Mouse (Mus musculus): ENCODE results near the gene Tnfsfm13. TPM values are rescaled to one million over a fixed set of nuclear protein-coding genes. Genes with fewer than 3 reads are reported as not detected.

The Tnfsfm13 gene
- polyA plus RNA-seq, 1 experiment from 2014 or later = 1.5 TPM

GRCm38 (mm10) chr11:69664841-69665240 is 31.1 kb downstream of the Tnfsfm13 start:
- peaks cover 13% of the 10 kb centered on the region for H3K4me1 ChIP-seq (ENCODE audit: control insufficient read depth, insufficient read depth, low read length)
- no peaks in the 10 kb centered on the region for H3K27me3 ChIP-seq (ENCODE audit: control insufficient read depth, insufficient read depth, low read length)
- no peak for ATAC-seq (ENCODE audit: insufficient read depth, low FRiP score, low TSS enrichment)
- 95% methylated on average over 7 of the region's 7 CpGs for WGBS
- no peaks in the 10 kb centered on the region for H3K9me3 ChIP-seq (ENCODE audit: control insufficient read depth, low read length)
- H3K4me3 ChIP-seq (ENCODE audit: low read depth, low read length) = no peak overlapping the region
- H3K4me2 ChIP-seq (ENCODE audit: low read depth) = no peak overlapping the region
- DNase-seq (ENCODE audit: low spot score) = no peak
- H3K9ac ChIP-seq (ENCODE audit: low read length) = no peak overlapping the region
- peaks cover 30% of the 10 kb centered on the region for H3K36me3 ChIP-seq (ENCODE audit: control insufficient read depth, insufficient read depth, low read length)
- no peak overlapping the region for H3K27ac ChIP-seq (ENCODE audit: low read depth, low read length)

GRCm38 (mm10) chr11:69663795-69664194 is 32.1 kb downstream of the Tnfsfm13 start:
- Histone ChIP-seq H3K36me3 (ENCODE audit: control insufficient read depth, insufficient read depth, low read length) (peaks cover 21% of the 10 kb centered on the region), H3K9me3 (ENCODE audit: control insufficient read depth, low read length) (no peaks in the 10 kb centered on the region), H3K27ac (ENCODE audit: low read depth, low read length) (no peak overlapping the region), H3K27me3 (ENCODE audit: control insufficient read depth, insufficient read depth, low read length) (no peaks in the 10 kb centered on the region), H3K9ac (ENCODE audit: low read length) (no peak overlapping the region), H3K4me2 (ENCODE audit: low read depth) (no peak overlapping the region), H3K4me3 (ENCODE audit: low read depth, low read length) (no peak overlapping the region), H3K4me1 (ENCODE audit: control insufficient read depth, insufficient read depth, low read length) (peaks cover 8% of the 10 kb centered on the region; the same call in 1 of the 2 replicates)
- DNase-seq (ENCODE audit: low spot score) (no peak), ATAC-seq (ENCODE audit: insufficient read depth, low FRiP score, low TSS enrichment) (no peak)
- WGBS = 84% methylated on average over 6 of the region's 6 CpGs

GRCm38 (mm10) chr11:69662967-69663671 is 32.8 kb downstream of the Tnfsfm13 start:
- DNase-seq (ENCODE audit: low spot score) (no peak), ATAC-seq (ENCODE audit: insufficient read depth, low FRiP score, low TSS enrichment) (peak; percentile 13; the same call in 1 of the 2 replicates)
- Histone ChIP-seq H3K27ac (ENCODE audit: low read depth, low read length) (peak overlapping the region; percentile 92), H3K9me3 (ENCODE audit: control insufficient read depth, low read length) (no peaks in the 10 kb centered on the region), H3K36me3 (ENCODE audit: control insufficient read depth, insufficient read depth, low read length) (peaks cover 17% of the 10 kb centered on the region), H3K4me2 (ENCODE audit: low read depth) (peak overlapping the region; percentile 49), H3K4me1 (ENCODE audit: control insufficient read depth, insufficient read depth, low read length) (peaks cover 8% of the 10 kb centered on the region; the same call in 1 of the 2 replicates), H3K27me3 (ENCODE audit: control insufficient read depth, insufficient read depth, low read length) (no peaks in the 10 kb centered on the region), H3K4me3 (ENCODE audit: low read depth, low read length) (peak overlapping the region; percentile 54), H3K9ac (ENCODE audit: low read length) (peak overlapping the region; percentile 65)
- 70% methylated on average over 13 of the region's 13 CpGs for WGBS

GRCm38 (mm10) chr11:69662213-69662966 is 33.5 kb downstream of the Tnfsfm13 start, which contains the start of gene Mpdu1:
TSS of gene Mpdu1 (minus strand) at chr11:69662642.
- Histone ChIP-seq H3K4me3 (ENCODE audit: low read depth, low read length) (peak within 1 kb of the TSS; percentile 54), H3K9me3 (ENCODE audit: control insufficient read depth, low read length) (no peaks in the 10 kb centered on the region), H3K4me2 (ENCODE audit: low read depth) (peak within 1 kb of the TSS; percentile 49), H3K36me3 (ENCODE audit: control insufficient read depth, insufficient read depth, low read length) (peaks cover 10% of the 10 kb centered on the region), H3K9ac (ENCODE audit: low read length) (peak within 1 kb of the TSS; percentile 65), H3K4me1 (ENCODE audit: control insufficient read depth, insufficient read depth, low read length) (peaks cover 8% of the 10 kb centered on the region; the same call in 1 of the 2 replicates), H3K27ac (ENCODE audit: low read depth, low read length) (peak within 1 kb of the TSS; percentile 92), H3K27me3 (ENCODE audit: control insufficient read depth, insufficient read depth, low read length) (no peaks in the 10 kb centered on the region)
- WGBS = under 1% methylated on average over 48 of the region's 48 CpGs
- ATAC-seq (ENCODE audit: insufficient read depth, low FRiP score, low TSS enrichment) (peak; percentile 92), DNase-seq (ENCODE audit: low spot score) (peak; percentile 98)

GRCm38 (mm10) chr11:69661221-69661881 is 34.5 kb downstream of the Tnfsfm13 start:
- 83% methylated on average over 3 of the region's 3 CpGs for WGBS
- no peak for ATAC-seq (ENCODE audit: insufficient read depth, low FRiP score, low TSS enrichment)
- H3K4me3 ChIP-seq (ENCODE audit: low read depth, low read length) = peak overlapping the region; percentile 54
- H3K9me3 ChIP-seq (ENCODE audit: control insufficient read depth, low read length) = no peaks in the 10 kb centered on the region
- H3K4me1 ChIP-seq (ENCODE audit: control insufficient read depth, insufficient read depth, low read length) = peaks cover 8% of the 10 kb centered on the region; the same call in 1 of the 2 replicates
- peaks cover 15% of the 10 kb centered on the region for H3K36me3 ChIP-seq (ENCODE audit: control insufficient read depth, insufficient read depth, low read length)
- H3K27me3 ChIP-seq (ENCODE audit: control insufficient read depth, insufficient read depth, low read length) = no peaks in the 10 kb centered on the region
- peak overlapping the region; percentile 49 for H3K4me2 ChIP-seq (ENCODE audit: low read depth)
- no peak overlapping the region for H3K27ac ChIP-seq (ENCODE audit: low read depth, low read length)
- H3K9ac ChIP-seq (ENCODE audit: low read length) = peak overlapping the region; percentile 65; the same call in 1 of the 2 replicates
- DNase-seq (ENCODE audit: low spot score) = no peak

GRCm38 (mm10) chr11:69657462-69657881 is 38.4 kb downstream of the Tnfsfm13 start:
- Histone ChIP-seq H3K9me3 (ENCODE audit: control insufficient read depth, low read length) (no peaks in the 10 kb centered on the region), H3K4me1 (ENCODE audit: control insufficient read depth, insufficient read depth, low read length) (peaks cover 4% of the 10 kb centered on the region; the same call in 1 of the 2 replicates), H3K4me2 (ENCODE audit: low read depth) (no peak overlapping the region), H3K27me3 (ENCODE audit: control insufficient read depth, insufficient read depth, low read length) (no peaks in the 10 kb centered on the region), H3K27ac (ENCODE audit: low read depth, low read length) (no peak overlapping the region), H3K36me3 (ENCODE audit: control insufficient read depth, insufficient read depth, low read length) (peaks cover 19% of the 10 kb centered on the region), H3K4me3 (ENCODE audit: low read depth, low read length) (no peak overlapping the region), H3K9ac (ENCODE audit: low read length) (no peak overlapping the region)
- ATAC-seq (ENCODE audit: insufficient read depth, low FRiP score, low TSS enrichment) (no peak), DNase-seq (ENCODE audit: low spot score) (no peak)
- WGBS = 88% methylated on average over 15 of the region's 15 CpGs

GRCm38 (mm10) chr11:69656617-69657461 is 39.1 kb downstream of the Tnfsfm13 start:
- peak; percentile 53 for DNase-seq (ENCODE audit: low spot score)
- Histone ChIP-seq H3K9me3 (ENCODE audit: control insufficient read depth, low read length) (no peaks in the 10 kb centered on the region), H3K9ac (ENCODE audit: low read length) (no peak overlapping the region), H3K4me1 (ENCODE audit: control insufficient read depth, insufficient read depth, low read length) (peaks cover 4% of the 10 kb centered on the region; the same call in 1 of the 2 replicates), H3K4me3 (ENCODE audit: low read depth, low read length) (no peak overlapping the region), H3K27me3 (ENCODE audit: control insufficient read depth, insufficient read depth, low read length) (no peaks in the 10 kb centered on the region), H3K4me2 (ENCODE audit: low read depth) (no peak overlapping the region), H3K27ac (ENCODE audit: low read depth, low read length) (no peak overlapping the region), H3K36me3 (ENCODE audit: control insufficient read depth, insufficient read depth, low read length) (peaks cover 26% of the 10 kb centered on the region)
- 84% methylated on average over 10 of the region's 10 CpGs for WGBS
- no peak for ATAC-seq (ENCODE audit: insufficient read depth, low FRiP score, low TSS enrichment)

- Histone ChIP-seq H3K27ac (ENCODE audit: low read depth, low read length) (no peak overlapping the region), H3K9me3 (ENCODE audit: control insufficient read depth, low read length) (no peaks in the 10 kb centered on the region), H3K36me3 (ENCODE audit: control insufficient read depth, insufficient read depth, low read length) (peaks cover 32% of the 10 kb centered on the region), H3K9ac (ENCODE audit: low read length) (no peak overlapping the region), H3K4me3 (ENCODE audit: low read depth, low read length) (no peak overlapping the region), H3K4me1 (ENCODE audit: control insufficient read depth, insufficient read depth, low read length) (no peaks in the 10 kb centered on the region), H3K27me3 (ENCODE audit: control insufficient read depth, insufficient read depth, low read length) (no peaks in the 10 kb centered on the region), H3K4me2 (ENCODE audit: low read depth) (no peak overlapping the region)
- no peak for ATAC-seq (ENCODE audit: insufficient read depth, low FRiP score, low TSS enrichment)
- WGBS = 95% methylated on average over 5 of the region's 5 CpGs
- DNase-seq (ENCODE audit: low spot score) = no peak
Measured at GRCm38 (mm10) chr11:69656065-69656455, 39.8 kb downstream of the Tnfsfm13 start.

All from neural tube, embryonic 11.5 days (tissue).